Mouse (Mus musculus): Measurements from ENCODE around the gene Slc46a2. TPM values are rescaled to one million over a fixed set of nuclear protein-coding genes. Genes with fewer than 3 reads are reported as not detected.

Slc46a2 gene
- polyA plus RNA-seq, 1 experiment from 2014 or later = 0.07 TPM

Other genes starting within 250 kb of the Slc46a2 start
- gene Inip, start 113.5 kb downstream of the Slc46a2 start, polyA plus RNA-seq (2014; fragmentation: Nextera tagmentation; extraction: Ambion mirVana) = 110 and 121 TPM in 2 replicates
- 11.8 and 12.3 TPM in 2 replicates for gene Snx30, start 109.2 kb downstream of the Slc46a2 start, polyA plus RNA-seq (2014; fragmentation: Nextera tagmentation; extraction: Ambion mirVana)
- gene Mup4, start 45.7 kb upstream of the Slc46a2 start, polyA plus RNA-seq (2014; fragmentation: Nextera tagmentation; extraction: Ambion mirVana) = not detected in 2 replicates
- gene Mup6, start 49.2 kb upstream of the Slc46a2 start, polyA plus RNA-seq (2014; fragmentation: Nextera tagmentation; extraction: Ambion mirVana) = not detected in 2 replicates
- gene Mup7, start 155.4 kb upstream of the Slc46a2 start, polyA plus RNA-seq (2014; fragmentation: Nextera tagmentation; extraction: Ambion mirVana) = not detected in 2 replicates
- gene Mup2, start 239.2 kb upstream of the Slc46a2 start, polyA plus RNA-seq (2014; fragmentation: Nextera tagmentation; extraction: Ambion mirVana) = not detected in 2 replicates

Measured in midbrain, embryonic 11.5 days (tissue).